In the genomic region with DNA sequence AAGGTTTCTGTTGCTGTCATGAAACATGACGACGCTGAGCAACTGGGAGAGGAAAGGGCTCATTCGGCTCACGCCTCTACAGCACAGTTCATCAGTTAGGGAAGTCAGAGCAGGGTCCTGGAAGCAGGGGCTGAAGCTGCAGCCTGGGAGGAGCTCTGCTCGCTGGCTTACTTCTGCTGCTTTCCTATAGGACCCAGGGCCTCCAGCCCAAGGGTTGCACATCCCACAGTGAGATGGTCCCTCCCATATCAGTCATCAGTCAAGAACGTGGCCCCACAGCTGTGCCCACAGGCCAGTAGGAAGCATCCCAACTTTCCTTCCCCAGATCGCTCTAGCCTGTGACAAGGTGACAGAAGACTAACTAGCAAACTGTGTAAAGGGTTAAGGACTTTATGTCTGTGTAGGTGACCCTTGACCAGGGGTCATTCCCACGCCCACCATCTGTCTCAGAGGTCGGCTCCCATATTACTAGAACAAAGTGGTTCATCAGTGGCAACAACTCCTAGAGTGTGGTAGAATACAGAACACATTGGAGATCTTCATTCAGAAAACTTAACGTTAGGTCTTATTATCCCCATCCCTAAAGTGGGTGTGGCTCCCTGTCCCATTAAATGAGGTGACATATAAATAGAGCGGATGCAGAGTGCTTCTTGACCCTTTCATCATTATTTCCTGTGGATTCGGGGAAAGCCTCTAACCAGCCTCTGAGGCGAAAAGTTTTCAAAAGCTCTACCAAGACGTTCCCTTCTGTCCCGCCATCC, we compare ENCODE assay signal across 14 mouse cellular contexts.
DNase-seq lines count a peak whose midpoint lies in the region; ATAC-seq and TF ChIP-seq lines count a peak whose summit lies in the region.
"Had no signal": no experiment of that assay in that cellular context is flagged by ENCODE, and none has a peak within 500 bp of the region (broad histone marks: within the 10 kb centered on the region; RNA-seq: fewer than 3 reads in every experiment).

No protein-coding gene starts in this region.

- peak overlapping the region; percentile 70 for H3K27ac ChIP-seq in heart, adult 2 months
- no peak overlapping the region for H3K27ac ChIP-seq in kidney, embryonic 15.5 days
- no peak overlapping the region for H3K27ac ChIP-seq in forebrain, embryonic 14.5 days (ENCODE audit: low read depth, low read length)
- H3K27ac ChIP-seq: liver, embryonic 15.5 days; midbrain, embryonic 12.5 days had no signal

- TF ChIP-seq CTCF in heart, adult 2 months (IDR thresholded peaks at IDR 0.05): no peak

- intact Hi-C loops in heart, adult 2 months (cut with DNase I): no loop called here
- intact Hi-C loops in heart, postnatal 10 days (cut with DNase I): no loop called here

- H3K27me3 ChIP-seq in heart, adult 2 months (ENCODE audit: control insufficient read depth, insufficient read depth, low read length): no peaks in the 10 kb centered on the region
- no peaks in the 10 kb centered on the region for H3K27me3 ChIP-seq in kidney, embryonic 15.5 days
- H3K27me3 ChIP-seq in forebrain, embryonic 14.5 days (replicated peaks; ENCODE audit: control insufficient read depth, insufficient read depth, low read length): no peaks in the 10 kb centered on the region
- H3K27me3 ChIP-seq: liver, embryonic 15.5 days; midbrain, embryonic 12.5 days had no signal

- TF ChIP-seq EP300 in heart, adult 2 months (IDR thresholded peaks at IDR 0.05; ENCODE audit: insufficient read depth, low read depth, low read length): no peak

- H3K79me2 ChIP-seq in heart, adult 2 months (replicated peaks; ENCODE audit: control insufficient read depth, insufficient read depth, low read length): peaks cover 5% of the 10 kb centered on the region

- no peak overlapping the region; the same call in 1 of the 2 replicates for H3K4me2 ChIP-seq in kidney, embryonic 15.5 days
- H3K4me2 ChIP-seq in forebrain, embryonic 14.5 days (ENCODE audit: low read length): no peak overlapping the region
- H3K4me2 ChIP-seq: liver, embryonic 15.5 days; midbrain, embryonic 12.5 days had no signal

- H3K4me1 ChIP-seq in heart, adult 2 months (ENCODE audit: control insufficient read depth, insufficient read depth, low read length): peaks cover 25% of the 10 kb centered on the region
- peaks cover 36% of the 10 kb centered on the region for H3K4me1 ChIP-seq in kidney, embryonic 15.5 days
- H3K4me1 ChIP-seq in forebrain, embryonic 14.5 days (ENCODE audit: control insufficient read depth, insufficient read depth, low read length): no peaks in the 10 kb centered on the region
- H3K4me1 ChIP-seq: liver, embryonic 15.5 days had no signal

- peak; percentile 61 for ATAC-seq in kidney, embryonic 15.5 days (replicated peaks; ENCODE audit: low FRiP score)
- no peak for ATAC-seq in forebrain, embryonic 14.5 days
- ATAC-seq: CD4-positive, CD25-positive, alpha-beta regulatory T cell, adult 4 months had no signal

- H3K36me3 ChIP-seq in heart, adult 2 months (ENCODE audit: control insufficient read depth, insufficient read depth, low read length): peaks cover 33% of the 10 kb centered on the region
- no peaks in the 10 kb centered on the region for H3K36me3 ChIP-seq in kidney, embryonic 15.5 days
- H3K36me3 ChIP-seq in forebrain, embryonic 14.5 days (ENCODE audit: control insufficient read depth, insufficient read depth, low read length): no peaks in the 10 kb centered on the region
- H3K36me3 ChIP-seq: liver, embryonic 15.5 days; midbrain, embryonic 12.5 days had no signal

- H3K9me3 ChIP-seq in kidney, embryonic 15.5 days (replicated peaks): no peaks in the 10 kb centered on the region
- H3K9me3 ChIP-seq in forebrain, embryonic 14.5 days (replicated peaks; ENCODE audit: control insufficient read depth, low read length): no peaks in the 10 kb centered on the region
- H3K9me3 ChIP-seq: liver, embryonic 15.5 days; midbrain, embryonic 12.5 days had no signal

- no peak for TF ChIP-seq POLR2A in heart, adult 2 months (IDR thresholded peaks at IDR 0.05; ENCODE audit: insufficient read depth, low read depth, low read length)

- 41% methylated on average over 15 of the region's 15 CpGs for WGBS in heart, adult 2 months
- WGBS in kidney, embryonic 15.5 days: 33% methylated on average over 15 of the region's 15 CpGs
- WGBS in forebrain, embryonic 14.5 days: 85% methylated on average over 15 of the region's 15 CpGs

- no peak for DNase-seq in heart, adult 2 months
- DNase-seq in heart, postnatal 10 days: no peak
- no peak for DNase-seq in kidney, postnatal 4 days
- DNase-seq in urinary bladder, postnatal 14 days (ENCODE audit: low spot score): peak; percentile 38
- DNase-seq in urinary bladder, adult 18-20 months (ENCODE audit: low spot score in 2 of 2): no peak
- DNase-seq in forebrain, embryonic 14.5 days (ENCODE audit: low spot score): no peak
- no peak for DNase-seq in adrenal gland, postnatal 36 days
- DNase-seq: adrenal gland, postnatal 10 days; cerebellum, postnatal 25 days; gastrocnemius, postnatal 36 days had no signal

- H3K9ac ChIP-seq in heart, adult 2 months (ENCODE audit: low read depth, low read length): no peak overlapping the region
- H3K9ac ChIP-seq in kidney, embryonic 15.5 days: no peak overlapping the region
- no peak overlapping the region for H3K9ac ChIP-seq in forebrain, embryonic 14.5 days (ENCODE audit: low read length)
- H3K9ac ChIP-seq: liver, embryonic 15.5 days; midbrain, embryonic 12.5 days had no signal

- no peak overlapping the region for H3K4me3 ChIP-seq in heart, adult 2 months
- H3K4me3 ChIP-seq in kidney, embryonic 15.5 days (replicated peaks): no peak overlapping the region
- H3K4me3 ChIP-seq in forebrain, embryonic 14.5 days (ENCODE audit: low read depth, low read length): no peak overlapping the region
- H3K4me3 ChIP-seq: liver, embryonic 15.5 days; midbrain, embryonic 12.5 days had no signal
